Mouse (Mus musculus): ENCODE data around the gene Gm45618. TPM values are rescaled to one million over a fixed set of nuclear protein-coding genes. Genes with fewer than 3 reads are reported as not detected.
"Not testable (repeated sequence)": the region's sequence is repeated elsewhere in the genome, so short reads cannot be mapped to it uniquely, and the experiment has no call there.

The Gm45618 gene
- total RNA-seq (2021), result not detected
- long read RNA-seq, experiment 1, result 0 reads
- long read RNA-seq, experiment 2, result 0 reads

DNA sequence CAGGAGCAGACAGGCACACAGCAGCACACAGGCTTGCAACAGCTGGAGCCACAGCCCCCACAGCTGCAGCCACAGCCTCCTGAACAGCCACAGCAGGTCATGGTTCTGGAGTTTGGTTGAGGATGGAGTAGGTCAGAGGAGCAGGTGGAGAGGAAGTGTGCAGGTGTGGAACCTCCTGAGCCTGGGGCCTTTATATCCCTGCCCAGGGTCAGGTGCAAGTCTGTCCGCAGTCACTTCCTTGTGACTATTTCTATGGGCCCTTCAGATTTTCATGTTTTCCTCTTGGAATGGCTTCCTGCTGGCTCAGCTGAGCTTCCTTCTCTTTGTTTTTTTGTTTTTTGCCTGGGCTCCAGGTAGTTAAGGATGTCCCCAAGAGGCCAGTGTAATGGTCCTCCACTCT is at the start of gene Gm45618:
Gene Gm45618, minus strand, starts transcription at position 101 of the 400 bp plus-strand sequence.
- DNase-seq, result not testable (repeated sequence)

DNA sequence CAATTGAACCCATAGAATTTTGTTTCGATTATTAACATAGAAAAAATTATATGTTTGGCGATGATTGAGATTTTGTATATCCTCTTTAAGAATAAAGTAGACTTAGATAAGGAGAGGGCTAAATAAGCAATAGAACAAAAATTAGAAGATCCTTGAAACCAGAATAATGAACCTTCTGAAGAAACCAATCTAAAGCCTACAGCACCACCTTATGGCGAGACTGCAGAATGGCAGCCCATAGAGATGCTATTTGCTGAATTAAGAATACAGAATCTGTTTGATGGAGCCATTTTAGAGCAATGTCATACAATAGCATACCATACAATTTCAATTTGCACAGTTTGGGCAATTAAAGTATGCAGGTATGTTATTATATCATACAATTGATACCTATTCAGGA is 49.3 kb upstream of the Gm45618 start:
- DNase-seq, result no peak

DNA sequence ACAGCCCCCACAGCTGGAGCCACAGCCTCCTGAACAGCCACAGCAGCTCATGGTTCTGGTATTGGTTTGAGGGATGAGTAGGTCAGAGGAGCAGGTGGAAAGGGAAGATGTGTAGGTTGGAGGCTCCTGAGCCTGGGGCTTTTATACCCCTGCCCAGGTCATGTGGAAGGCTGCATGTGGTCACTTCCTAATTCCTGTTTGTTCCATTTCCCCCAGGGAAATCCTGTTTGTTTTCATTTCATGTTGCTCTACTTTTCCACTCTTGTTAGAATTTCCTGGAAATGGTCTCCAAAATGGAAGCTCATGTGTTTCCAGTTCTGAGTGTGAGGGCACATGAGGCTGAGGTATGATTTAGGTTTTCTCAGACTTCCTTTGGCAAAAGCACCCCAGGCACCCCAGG is 45.1 kb upstream of the Gm45618 start, which contains the start of gene Gm4553:
Gene Gm4553, minus strand, starts transcription at position 101 of the 400 bp plus-strand sequence.
- DNase-seq, result not testable (repeated sequence)

DNA sequence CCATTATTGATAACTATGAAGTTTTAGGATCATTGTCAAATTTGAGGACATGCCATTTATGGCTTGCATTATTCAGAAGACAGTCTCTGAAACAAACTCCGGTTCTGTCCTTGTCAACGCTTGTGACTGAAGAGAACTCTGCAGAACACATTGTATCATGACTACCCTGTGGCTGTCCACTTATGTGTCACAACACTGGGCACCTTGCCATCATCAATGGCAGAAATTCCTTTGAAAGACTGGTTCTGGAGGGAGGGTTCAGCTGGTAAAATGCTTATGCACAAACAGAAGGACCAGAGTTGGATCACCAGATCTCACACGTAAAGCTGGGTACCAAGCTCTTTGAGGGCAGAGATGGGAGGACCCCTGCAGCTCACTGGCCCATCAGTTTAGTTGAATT is 38.8 kb upstream of the Gm45618 start:
- DNase-seq, result peak; percentile 18

DNA sequence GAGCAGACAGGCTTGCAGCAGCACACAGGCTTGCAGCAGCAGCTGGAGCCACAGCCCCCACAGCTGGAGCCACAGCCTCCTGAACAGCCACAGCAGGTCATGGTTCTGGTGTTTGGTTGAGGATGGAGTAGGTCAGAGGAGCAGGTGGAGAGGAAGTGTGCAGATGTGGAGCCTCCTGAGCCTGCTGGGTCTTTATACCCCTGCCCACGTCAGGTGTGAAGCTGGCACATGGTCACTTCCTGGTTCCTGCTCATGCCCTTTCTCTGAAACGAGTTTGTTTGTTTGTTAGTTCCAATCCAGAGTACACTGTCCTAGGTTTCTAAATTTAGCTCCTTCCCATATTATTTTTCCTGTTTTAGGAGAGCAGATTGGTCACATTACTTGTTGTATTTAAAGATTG is 36.5 kb upstream of the Gm45618 start, which contains the start of gene Gm29735:
Gene Gm29735, minus strand, starts transcription at position 101 of the 400 bp plus-strand sequence.
- DNase-seq, result not testable (repeated sequence)

DNA sequence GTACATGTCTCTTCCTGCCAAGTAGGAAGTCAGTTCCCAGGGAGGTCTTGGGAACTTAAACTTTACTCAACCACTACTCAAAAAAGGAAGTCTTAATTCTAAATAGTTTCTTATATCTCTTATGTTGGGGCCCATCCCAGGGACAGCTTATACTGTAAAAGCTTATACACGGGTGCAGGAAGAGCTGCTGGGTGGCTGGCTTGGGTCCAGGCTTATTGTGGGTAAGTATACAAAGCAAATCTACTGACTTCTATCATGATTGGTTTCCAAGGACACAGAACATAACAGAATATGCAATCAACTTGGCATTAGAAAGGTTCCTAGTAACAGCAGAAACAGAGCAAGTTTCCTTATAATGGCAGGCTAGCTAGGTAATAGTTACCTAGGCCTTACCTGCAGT is 34.8 kb upstream of the Gm45618 start:
- no peak for DNase-seq

DNA sequence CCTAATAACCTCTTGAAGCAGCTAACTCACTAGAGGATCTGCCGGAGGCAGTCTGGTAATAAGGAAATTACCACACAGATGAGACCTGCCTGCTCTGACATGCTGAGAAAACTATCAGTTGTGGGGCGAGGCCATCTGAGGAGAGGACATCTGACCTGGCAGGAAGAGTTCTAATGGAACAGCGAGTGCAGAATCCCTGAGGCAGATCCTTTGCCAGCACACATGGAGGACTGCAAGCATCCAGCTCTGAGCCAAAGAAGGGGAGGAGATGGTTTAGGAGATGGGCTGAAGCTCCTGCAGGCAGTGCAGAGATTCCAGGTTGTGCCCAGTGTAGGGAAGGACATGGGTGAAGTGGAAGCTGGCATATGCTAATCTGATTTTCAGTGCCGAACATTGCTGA is 31.7 kb upstream of the Gm45618 start:
- DNase-seq, result no peak

DNA sequence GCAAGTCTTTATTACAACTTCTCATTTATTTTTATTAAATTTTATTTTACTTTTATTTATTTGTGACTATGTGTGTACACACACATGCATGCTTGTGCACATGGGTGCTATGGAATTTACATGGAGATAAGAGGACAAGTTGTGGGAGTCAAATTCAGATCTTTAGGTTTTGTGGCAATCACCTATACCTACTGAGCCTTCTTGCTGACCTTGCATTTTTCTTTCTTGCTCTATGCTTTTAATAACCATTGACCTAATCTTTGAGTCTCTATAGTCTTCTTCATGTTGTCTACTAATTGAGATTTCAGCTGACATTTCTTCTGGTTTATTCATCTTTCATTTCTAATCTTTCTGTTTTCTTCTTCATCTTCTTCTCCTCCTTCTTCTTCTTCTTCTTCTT is 28.1 kb upstream of the Gm45618 start:
- DNase-seq, result no peak

DNA sequence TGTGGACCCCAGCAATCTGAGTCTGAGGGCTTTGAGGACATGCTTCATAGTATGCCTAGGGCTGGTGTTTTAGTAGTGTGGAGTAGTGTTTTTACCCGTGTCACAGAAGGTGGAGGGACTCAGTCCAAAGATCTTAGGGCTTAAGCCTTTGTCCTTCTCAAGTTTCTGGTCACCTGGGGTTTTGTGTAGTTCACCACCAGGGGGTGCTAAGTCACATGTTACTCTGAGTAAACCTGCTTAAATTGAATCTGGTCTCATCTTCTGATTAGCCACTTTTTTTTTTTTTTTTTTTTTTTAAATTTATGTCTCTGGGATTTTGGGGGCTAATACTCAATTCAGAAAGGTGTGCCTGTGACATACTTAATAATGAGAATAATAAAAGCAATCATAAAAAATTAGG is 25.5 kb upstream of the Gm45618 start:
- DNase-seq, result peak; percentile 71

DNA sequence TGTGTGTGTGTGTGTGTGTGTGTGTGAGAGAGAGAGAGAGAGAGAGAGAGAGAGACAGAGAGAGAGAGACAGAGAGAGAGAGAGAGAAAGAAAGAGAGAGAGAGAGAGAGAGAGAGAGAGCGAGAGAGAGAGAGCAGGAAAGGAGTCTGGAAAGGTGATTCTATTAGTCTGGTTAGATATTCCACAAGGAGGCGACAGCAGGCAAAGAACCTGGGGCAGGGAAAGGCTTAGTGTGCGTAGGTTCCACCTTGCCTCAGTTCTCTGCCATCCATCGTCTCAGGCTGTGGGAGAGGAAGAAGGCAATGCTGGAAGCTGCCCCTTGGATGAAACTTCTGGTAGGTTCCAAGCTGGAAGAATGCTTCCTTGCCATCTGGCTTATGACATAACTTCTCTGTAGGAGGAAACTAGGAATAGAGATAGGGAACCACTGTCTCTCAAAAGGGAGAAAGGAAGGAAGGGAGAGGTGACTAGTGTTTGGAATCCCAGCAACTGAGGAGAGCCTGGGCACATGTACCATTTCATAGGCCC is 24.9 kb upstream of the Gm45618 start:
- no peak for DNase-seq

DNA sequence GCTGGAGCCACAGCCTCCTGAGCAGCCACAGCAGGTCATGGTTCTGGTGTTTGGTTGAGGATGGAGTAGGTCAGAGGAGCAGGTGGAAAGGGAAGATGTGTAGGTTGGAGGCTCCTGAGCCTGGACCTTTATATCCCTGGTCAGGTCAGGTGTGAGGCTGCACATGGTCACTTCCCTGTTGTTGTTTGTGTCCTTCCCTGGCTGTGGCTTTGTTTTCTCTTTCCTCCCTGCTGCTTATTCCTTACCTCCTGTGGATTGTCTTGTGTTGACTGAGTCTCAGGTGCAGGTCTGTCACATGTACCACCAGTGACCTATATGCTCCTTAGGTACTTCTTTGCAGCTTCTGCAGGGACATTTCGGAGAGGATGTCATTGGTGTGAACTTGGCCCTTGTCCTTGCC is 24.0 kb upstream of the Gm45618 start, which contains the start of gene Gm45337:
Gene Gm45337, minus strand, starts transcription at position 101 of the 400 bp plus-strand sequence.
- DNase-seq, result no peak

DNA sequence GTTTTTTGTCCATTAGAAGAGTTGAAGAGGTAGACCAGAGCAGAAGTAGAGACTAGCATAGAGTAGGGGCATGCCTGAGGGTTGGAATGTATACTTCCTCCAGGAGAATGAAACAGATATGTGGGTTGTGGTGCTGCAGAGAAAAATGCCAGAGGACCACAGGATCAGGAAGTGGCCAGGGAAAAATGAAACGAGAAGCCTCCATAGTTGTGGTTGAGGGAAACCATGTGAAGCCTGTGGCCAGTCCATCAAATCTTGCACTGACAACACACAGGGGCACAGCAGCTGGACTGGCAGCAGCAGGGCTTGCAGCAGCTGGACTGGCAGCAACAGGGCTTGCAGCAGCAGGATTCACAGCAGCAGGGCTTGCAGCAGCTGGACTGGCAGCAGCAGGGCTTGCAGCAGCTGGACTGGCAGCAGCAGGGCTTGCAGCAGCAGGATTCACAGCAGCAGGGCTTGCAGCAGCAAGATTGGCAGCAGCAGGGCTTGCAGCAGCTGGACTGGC is 23.0 kb upstream of the Gm45618 start:
- not testable (repeated sequence) for DNase-seq

DNA sequence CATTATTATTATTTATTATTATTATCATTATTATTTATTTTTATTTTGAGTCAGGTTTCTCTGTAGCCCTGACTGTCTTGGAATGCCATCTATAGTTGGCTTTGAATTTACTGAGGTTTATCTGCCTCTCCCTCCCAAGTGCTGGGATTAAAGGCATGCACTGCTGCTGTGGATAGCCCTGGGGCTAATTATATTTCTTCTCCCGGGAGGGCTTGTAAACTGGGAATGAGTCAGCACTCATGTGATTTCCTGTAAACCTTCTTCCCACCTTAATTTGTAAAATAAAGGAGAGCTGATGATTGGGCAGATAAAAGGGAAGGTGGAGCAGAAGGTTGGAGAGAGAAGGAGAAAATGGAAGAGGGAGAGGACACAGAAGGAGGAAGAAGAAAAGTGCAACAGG is 20.2 kb upstream of the Gm45618 start:
- no peak for DNase-seq

DNA sequence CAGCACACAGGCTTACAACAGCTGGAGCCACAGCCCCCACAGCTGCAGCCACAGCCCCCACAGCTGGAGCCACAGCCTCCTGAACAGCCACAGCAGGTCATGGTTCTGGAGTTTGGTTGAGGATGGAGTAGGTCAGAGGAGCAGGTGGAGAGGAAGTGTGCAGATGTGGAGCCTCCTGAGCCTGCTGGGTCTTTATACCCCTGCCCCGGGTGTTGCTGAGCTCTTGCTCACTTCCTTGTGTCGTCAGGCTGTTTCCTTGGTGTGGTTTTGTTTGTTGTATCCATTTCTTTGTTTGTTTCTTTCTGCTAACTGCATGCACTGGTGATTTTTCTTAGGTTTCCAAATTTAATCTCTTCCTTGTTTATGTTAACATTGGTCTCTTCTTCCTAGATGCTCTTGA is 15.4 kb upstream of the Gm45618 start, which contains the start of gene Gm39115:
Gene Gm39115, minus strand, starts transcription at position 101 of the 400 bp plus-strand sequence.
- DNase-seq, result not testable (repeated sequence)

DNA sequence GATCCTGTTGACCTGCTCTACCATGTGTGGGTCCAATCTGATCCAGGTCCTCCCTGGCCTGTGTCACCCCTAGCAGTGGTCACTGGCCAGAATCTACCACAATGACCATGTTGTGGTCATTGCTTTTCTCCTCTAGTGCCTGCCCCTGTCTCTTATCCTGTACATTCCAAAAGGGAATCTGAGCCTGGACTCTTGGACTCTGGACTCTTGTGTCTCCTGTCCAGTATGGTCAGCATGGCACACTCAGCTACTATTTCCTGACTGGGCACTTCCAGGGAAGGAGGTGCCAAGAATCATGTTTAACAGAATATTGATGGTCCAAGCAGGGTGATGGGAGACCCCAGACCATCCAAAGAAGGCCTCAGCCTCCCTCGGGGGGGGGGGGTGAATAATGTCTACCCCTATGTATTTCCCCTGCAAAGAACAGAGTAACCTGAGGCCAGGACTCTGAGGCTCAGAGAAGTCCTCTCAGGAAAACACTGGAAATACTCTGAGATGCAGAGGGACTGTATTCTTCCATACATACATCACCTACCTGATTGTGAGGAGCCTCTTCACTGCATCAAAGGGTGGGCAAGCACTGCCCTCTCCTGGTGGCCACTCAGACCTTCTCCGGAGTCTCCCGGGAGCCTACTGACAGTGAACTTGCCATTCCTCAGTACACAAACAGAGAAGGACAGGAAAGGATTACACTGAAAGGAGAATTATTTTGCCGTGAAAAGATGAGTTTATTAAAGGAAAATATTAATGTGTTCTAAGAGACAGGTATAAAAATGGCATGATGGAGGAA is 13.9 kb upstream of the Gm45618 start:
- DNase-seq, result peak; percentile 10

DNA sequence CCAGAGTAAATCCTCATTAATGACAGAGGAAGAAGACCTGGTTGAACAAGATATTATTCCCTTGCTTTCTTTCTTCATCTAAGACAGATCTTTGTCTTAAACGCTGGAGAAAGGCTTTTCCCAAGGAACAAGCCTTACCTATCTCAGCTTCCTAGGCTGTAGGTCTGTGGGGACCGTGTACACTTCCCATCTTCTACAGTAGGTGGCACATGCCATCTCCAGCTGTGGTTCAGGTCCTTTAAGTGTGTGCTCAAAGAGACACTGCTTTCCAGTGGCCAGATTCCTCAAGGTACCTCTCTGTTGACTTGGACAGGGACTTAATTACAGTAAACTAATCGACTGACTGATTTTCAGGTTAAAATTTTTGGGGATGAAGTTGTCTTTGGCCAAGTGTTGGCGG is 8.3 kb upstream of the Gm45618 start:
- DNase-seq, result no peak

DNA sequence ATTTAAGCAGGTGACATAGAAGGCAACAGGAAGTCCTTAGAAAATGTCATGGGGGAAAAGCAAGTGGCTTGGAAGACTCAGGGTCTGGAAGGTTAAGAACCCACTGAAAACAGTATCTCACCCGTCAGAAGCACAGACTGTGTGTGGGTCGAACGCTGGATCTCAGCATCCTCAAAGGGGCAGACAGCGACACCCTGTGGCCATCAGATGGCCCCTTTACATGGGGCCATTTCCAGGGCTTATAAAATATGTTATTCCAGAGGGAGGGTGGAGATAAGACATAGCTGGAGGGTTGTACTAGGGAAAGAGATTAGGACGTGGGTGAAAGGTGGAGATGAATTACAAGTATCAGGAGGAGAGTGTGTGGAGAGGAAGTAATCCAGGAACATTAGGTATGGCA is 897 bp downstream of the Gm45618 start:
- peak; percentile 26 for DNase-seq

DNA sequence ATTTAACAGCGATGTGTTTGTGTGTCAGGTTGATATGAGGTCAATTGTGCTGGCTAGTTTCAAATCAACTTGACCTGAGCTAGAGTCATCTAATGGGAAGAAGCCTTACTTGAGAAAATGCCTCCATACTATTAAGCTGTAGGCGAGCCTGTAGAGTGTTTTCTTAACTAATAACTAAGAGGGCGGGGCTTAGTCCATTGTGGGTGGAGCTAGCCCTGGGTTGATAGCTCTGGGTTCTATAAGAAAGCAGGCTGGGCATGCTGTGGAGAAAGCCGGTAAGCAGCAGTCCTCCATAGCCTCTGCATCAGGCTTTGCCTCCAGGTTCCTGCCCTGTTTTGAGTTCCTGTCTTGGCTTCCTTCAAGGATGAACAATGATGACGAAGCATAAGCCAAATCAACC is 15.8 kb downstream of the Gm45618 start:
- no peak for DNase-seq

DNA sequence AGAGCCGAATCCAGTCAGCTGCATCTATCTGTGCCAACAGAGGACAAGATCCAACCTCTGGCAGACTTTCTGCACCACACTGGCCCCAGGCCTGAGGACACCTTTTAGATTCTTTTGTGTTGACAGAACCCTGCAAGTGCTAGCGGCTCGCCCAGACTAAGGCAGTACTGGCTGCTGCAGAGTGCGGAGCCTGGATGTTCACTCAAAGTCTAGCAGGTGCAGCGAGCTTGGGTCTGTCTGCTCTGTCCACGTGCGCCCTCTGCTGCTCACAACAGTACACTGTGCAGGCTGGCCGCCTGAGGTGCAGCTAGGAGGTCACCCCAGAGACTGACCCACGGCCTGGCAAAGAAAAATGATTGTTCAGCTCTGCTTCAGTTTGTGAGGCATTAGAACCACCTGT is 22.8 kb downstream of the Gm45618 start:
- DNase-seq, result peak; percentile 87

DNA sequence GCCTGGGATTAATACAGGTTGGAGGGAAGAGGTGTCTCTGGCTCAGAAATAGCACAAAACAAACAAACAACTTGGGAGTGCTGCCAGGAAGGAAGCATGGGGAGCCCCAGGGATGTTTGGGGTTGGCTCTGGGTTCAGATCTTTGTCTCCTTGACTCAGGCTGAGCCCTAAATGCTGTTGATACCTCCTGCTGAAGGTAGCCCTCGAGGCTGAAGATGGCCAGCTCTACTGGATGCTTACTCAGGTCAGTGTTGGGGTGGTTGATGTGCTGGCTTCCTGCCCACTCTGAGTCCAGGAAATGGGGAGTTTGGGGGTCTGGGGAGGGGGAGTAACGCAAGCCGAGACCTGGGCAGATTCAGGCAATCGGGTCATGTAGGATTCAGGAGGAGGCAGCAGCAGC is 23.8 kb downstream of the Gm45618 start:
- DNase-seq, result no peak

DNA sequence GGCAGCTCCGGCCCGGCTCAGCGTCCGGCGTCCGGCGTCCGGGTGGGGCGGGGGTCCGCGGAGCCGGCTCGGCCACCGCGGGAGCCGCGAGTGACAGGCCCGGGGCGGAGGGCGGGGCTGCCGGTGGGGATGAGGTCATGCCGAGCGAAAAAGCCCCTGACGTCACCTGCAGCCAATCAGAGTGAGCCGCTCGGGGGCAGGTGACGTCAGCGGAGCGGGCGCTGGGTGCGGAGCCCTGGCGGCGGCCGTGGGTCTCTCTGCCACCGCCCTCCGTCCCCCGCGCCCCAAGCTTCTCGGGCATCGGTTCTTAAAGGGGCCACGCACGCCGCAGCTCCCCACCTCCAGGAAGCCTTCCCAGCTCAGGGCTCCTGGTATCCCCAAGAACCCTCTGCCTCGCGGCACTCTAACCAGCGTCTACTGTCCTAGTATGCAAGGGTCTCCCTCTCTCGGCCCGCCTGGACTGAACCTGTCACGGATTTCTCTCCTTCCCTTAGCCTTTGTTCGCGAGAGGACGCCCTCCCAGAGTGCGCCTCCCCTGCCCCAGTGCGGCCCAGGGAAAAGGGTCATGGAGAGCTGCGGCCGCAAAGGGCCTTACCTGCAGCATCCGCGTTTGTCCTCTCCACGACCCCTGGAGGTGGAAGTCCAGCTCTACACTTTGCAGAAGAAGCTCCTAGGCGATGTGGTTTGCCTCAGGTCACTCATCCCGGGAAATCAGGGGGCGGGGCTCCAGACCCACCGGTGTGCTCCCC is 25.2 kb downstream of the Gm45618 start, which contains the start of gene Dusp8:
Gene Dusp8, minus strand, starts transcription at position 661 of the 749 bp plus-strand sequence.
- DNase-seq, result peak; percentile 91

DNA sequence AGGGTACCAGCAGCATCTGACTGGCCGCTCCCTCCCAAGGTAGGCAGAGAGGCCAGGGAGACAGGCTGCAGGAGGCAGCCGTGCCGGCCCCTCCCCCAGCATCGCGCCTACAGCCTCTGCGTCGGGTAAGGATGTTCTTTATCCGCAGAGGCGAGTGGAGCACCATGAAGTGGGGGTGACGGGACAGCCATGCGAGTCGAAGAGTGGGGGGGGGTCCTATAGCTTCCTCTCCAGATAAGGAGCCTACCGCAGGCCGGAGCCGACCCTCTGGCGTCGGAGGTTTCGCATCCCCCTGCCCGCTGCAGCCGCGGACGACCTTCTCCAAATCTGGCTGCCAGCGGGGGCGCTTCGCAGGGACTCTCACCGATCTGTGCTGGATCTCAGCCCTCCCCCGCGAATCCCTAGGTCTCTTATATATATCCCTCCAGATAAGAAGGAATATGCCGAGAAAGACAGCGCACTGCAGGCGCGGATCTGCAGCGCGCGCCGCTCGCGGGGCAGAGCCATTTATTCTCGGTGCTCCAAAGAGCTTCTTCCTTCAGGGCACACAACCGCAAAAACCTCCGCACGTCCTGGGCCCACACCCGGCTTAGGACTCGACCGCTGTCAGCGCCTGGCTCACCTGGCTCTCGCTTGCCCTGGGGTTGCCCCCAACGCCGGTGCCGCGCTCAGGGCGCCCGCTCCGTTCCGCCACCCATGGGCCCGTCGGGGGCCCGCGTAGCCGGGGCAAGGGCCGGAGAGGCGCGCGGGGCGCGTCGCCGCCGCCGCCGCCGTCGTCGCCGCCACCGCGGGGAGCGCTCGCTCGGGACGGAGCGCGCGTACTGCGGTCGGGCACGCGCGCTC is 26.0 kb downstream of the Gm45618 start:
- DNase-seq, result no peak

All from adrenal gland, postnatal 10 days (tissue).